Mouse (Mus musculus): ENCODE measurements around the gene Rbfox3. TPM values are rescaled to one million over a fixed set of nuclear protein-coding genes. Genes with fewer than 3 reads are reported as not detected.

Rbfox3 gene
- polyA plus RNA-seq, 1 experiment, result not detected

DNA sequence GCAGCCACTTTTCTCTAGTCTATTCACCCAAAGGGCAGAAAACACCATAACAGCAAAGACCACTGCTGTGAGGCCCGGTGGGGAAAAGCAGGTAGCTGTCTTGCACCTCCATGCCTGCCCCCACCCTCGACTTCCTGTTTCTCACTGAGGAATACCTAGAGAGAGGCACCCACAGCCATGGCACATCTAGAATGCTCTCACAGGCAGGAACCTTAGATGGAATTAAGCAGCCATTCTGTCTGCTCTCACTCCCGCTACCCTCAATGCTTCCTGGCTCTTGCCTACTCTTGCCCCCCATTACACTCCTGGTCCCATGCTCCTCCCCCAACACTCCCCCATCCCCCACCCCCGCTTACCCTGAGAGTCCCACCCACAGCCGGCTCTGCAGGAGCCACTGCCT, 20.9 kb downstream of the Rbfox3 start:
- peaks cover 25% of the 10 kb centered on the region for H3K27me3 ChIP-seq (ENCODE audit: control insufficient read depth, insufficient read depth, insufficient read length)
- no peaks in the 10 kb centered on the region for H3K36me3 ChIP-seq (ENCODE audit: control insufficient read depth, insufficient read depth)
- no peak for TF ChIP-seq MYOG (IDR thresholded peaks at IDR 0.05; ENCODE audit: control insufficient read depth in 1 of 3, insufficient read depth in 1 of 3, insufficient read length in 2 of 3, low read depth in 2 of 3)
- no peak for TF ChIP-seq MYOD1 (IDR thresholded peaks at IDR 0.05; ENCODE audit: control insufficient read depth in 1 of 3, insufficient read length in 2 of 3, low read depth in 2 of 3)
- no peak for TF ChIP-seq POLR2AphosphoS2 (IDR thresholded peaks at IDR 0.05; ENCODE audit: insufficient read length, low read depth)
- TF ChIP-seq TCF12 (IDR thresholded peaks at IDR 0.05; ENCODE audit: insufficient read depth, poor library complexity, severe bottlenecking), result no peak
- no peak for TF ChIP-seq USF1 (IDR thresholded peaks at IDR 0.05; ENCODE audit: low read depth)
- TF ChIP-seq TCF3 (IDR thresholded peaks at IDR 0.05; ENCODE audit: insufficient read length, low read depth), result no peak
- no peak for TF ChIP-seq CEBPB (IDR thresholded peaks at IDR 0.05; ENCODE audit: insufficient read depth, poor library complexity, severe bottlenecking)
- no peak for TF ChIP-seq MAX (IDR thresholded peaks at IDR 0.05; ENCODE audit: low read depth)
- TF ChIP-seq E2F4 (IDR thresholded peaks at IDR 0.05; ENCODE audit: insufficient read depth), result no peak
- no peak for TF ChIP-seq REST (IDR thresholded peaks at IDR 0.05; ENCODE audit: insufficient read depth, insufficient read length)
- TF ChIP-seq SRF (IDR thresholded peaks at IDR 0.05; ENCODE audit: control insufficient read depth, insufficient read length, low read depth), result no peak
- TF ChIP-seq POLR2A (IDR thresholded peaks at IDR 0.05; ENCODE audit: insufficient read length, low read depth), result no peak
- no peak overlapping the region for H3K4me2 ChIP-seq (ENCODE audit: low read depth)
- H3ac ChIP-seq (ENCODE audit: control insufficient read depth, insufficient read length), result no peak overlapping the region
- H3K4me3 ChIP-seq, result no peak overlapping the region
- no peaks in the 10 kb centered on the region for H3K79me2 ChIP-seq (ENCODE audit: control insufficient read depth, insufficient read depth)

DNA sequence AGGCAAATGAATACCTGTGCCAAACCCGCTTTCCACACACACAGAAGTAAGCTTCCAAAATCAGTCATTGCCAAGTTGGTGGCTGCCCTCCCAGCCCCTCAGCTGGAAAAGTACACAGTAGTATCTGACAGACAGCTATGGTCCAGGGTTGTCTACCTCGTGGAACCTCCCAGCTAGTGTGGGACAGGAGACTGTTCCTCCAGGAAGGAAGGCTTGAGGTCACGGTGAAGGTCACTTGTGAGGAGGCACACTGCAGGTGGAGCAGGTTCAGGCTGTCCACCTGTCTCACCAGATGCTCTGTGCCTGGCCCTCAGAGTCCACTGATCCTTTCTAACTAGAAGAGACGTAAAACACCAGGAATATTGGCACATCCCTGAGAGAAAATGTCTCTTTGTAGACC, 21.9 kb downstream of the Rbfox3 start:
- TF ChIP-seq CEBPB (IDR thresholded peaks at IDR 0.05; ENCODE audit: insufficient read depth, poor library complexity, severe bottlenecking) (no peak), SRF (IDR thresholded peaks at IDR 0.05; ENCODE audit: control insufficient read depth, insufficient read length, low read depth) (no peak), E2F4 (IDR thresholded peaks at IDR 0.05; ENCODE audit: insufficient read depth) (no peak), MYOG (IDR thresholded peaks at IDR 0.05; ENCODE audit: control insufficient read depth in 1 of 3, insufficient read depth in 1 of 3, insufficient read length in 2 of 3, low read depth in 2 of 3) (no peak), MAX (IDR thresholded peaks at IDR 0.05; ENCODE audit: low read depth) (no peak), TCF3 (IDR thresholded peaks at IDR 0.05; ENCODE audit: insufficient read length, low read depth) (no peak), TCF12 (IDR thresholded peaks at IDR 0.05; ENCODE audit: insufficient read depth, poor library complexity, severe bottlenecking) (no peak), POLR2A (IDR thresholded peaks at IDR 0.05; ENCODE audit: insufficient read length, low read depth) (no peak), USF1 (IDR thresholded peaks at IDR 0.05; ENCODE audit: low read depth) (no peak), MYOD1 (IDR thresholded peaks at IDR 0.05; ENCODE audit: control insufficient read depth in 1 of 3, insufficient read length in 2 of 3, low read depth in 2 of 3) (no peak)
- Histone ChIP-seq H3K4me3 (no peak overlapping the region), H3K79me2 (ENCODE audit: control insufficient read depth, insufficient read depth) (no peaks in the 10 kb centered on the region), H3K27me3 (ENCODE audit: control insufficient read depth, insufficient read depth, insufficient read length) (peaks cover 20% of the 10 kb centered on the region), H3K36me3 (ENCODE audit: control insufficient read depth, insufficient read depth) (no peaks in the 10 kb centered on the region), H3K4me2 (ENCODE audit: low read depth) (no peak overlapping the region), H3ac (ENCODE audit: control insufficient read depth, insufficient read length) (no peak overlapping the region)

GRCm38 (mm10) chr11:118888426-118888825, 23.0 kb downstream of the Rbfox3 start:
- H3ac ChIP-seq (ENCODE audit: control insufficient read depth, insufficient read length), result no peak overlapping the region
- no peak overlapping the region for H3K4me2 ChIP-seq (ENCODE audit: low read depth)
- H3K4me3 ChIP-seq, result no peak overlapping the region
- no peaks in the 10 kb centered on the region for H3K36me3 ChIP-seq (ENCODE audit: control insufficient read depth, insufficient read depth)
- no peaks in the 10 kb centered on the region for H3K79me2 ChIP-seq (ENCODE audit: control insufficient read depth, insufficient read depth)
- peaks cover 29% of the 10 kb centered on the region for H3K27me3 ChIP-seq (ENCODE audit: control insufficient read depth, insufficient read depth, insufficient read length)
- no peak for TF ChIP-seq USF1 (IDR thresholded peaks at IDR 0.05; ENCODE audit: low read depth)
- TF ChIP-seq TCF12 (IDR thresholded peaks at IDR 0.05; ENCODE audit: insufficient read depth, poor library complexity, severe bottlenecking), result no peak
- no peak for TF ChIP-seq MYOG (IDR thresholded peaks at IDR 0.05; ENCODE audit: control insufficient read depth in 1 of 3, insufficient read depth in 1 of 3, insufficient read length in 2 of 3, low read depth in 2 of 3)

DNA sequence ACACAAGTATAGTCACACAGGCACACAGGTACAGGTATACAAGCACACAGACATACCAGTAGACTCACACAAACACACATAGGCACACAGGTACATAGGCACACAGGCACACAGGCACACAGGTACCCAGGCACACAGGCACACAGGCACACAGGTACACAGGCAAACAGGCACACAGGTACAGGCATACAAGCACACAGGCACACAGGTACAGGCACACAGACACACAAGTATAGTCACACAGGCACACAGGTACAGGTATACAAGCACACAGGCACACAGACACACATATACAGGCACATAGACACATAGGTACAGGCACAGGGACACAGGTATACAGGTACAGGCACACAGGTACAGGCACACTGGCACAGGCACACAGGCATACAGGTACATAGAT, 24.2 kb downstream of the Rbfox3 start:
- TF ChIP-seq REST (IDR thresholded peaks at IDR 0.05; ENCODE audit: insufficient read depth, insufficient read length), result no peak
- TF ChIP-seq TCF12 (IDR thresholded peaks at IDR 0.05; ENCODE audit: insufficient read depth, poor library complexity, severe bottlenecking), result no peak
- no peak for TF ChIP-seq CEBPB (IDR thresholded peaks at IDR 0.05; ENCODE audit: insufficient read depth, poor library complexity, severe bottlenecking)
- TF ChIP-seq USF1 (IDR thresholded peaks at IDR 0.05; ENCODE audit: low read depth), result no peak
- TF ChIP-seq MYOG (IDR thresholded peaks at IDR 0.05; ENCODE audit: control insufficient read depth in 1 of 3, insufficient read depth in 1 of 3, insufficient read length in 2 of 3, low read depth in 2 of 3), result no peak
- TF ChIP-seq MAX (IDR thresholded peaks at IDR 0.05; ENCODE audit: low read depth), result no peak
- TF ChIP-seq TCF3 (IDR thresholded peaks at IDR 0.05; ENCODE audit: insufficient read length, low read depth), result no peak
- no peak for TF ChIP-seq E2F4 (IDR thresholded peaks at IDR 0.05; ENCODE audit: insufficient read depth)
- H3K4me2 ChIP-seq (ENCODE audit: low read depth), result no peak overlapping the region
- no peaks in the 10 kb centered on the region for H3K36me3 ChIP-seq (ENCODE audit: control insufficient read depth, insufficient read depth)
- H3ac ChIP-seq (ENCODE audit: control insufficient read depth, insufficient read length), result no peak overlapping the region
- no peaks in the 10 kb centered on the region for H3K79me2 ChIP-seq (ENCODE audit: control insufficient read depth, insufficient read depth)
- H3K4me3 ChIP-seq, result no peak overlapping the region
- H3K27me3 ChIP-seq (ENCODE audit: control insufficient read depth, insufficient read depth, insufficient read length), result peaks cover 40% of the 10 kb centered on the region

GRCm38 (mm10) chr11:118886269-118886965, 25.0 kb downstream of the Rbfox3 start:
- Histone ChIP-seq H3K79me2 (ENCODE audit: control insufficient read depth, insufficient read depth) (no peaks in the 10 kb centered on the region), H3ac (ENCODE audit: control insufficient read depth, insufficient read length) (no peak overlapping the region), H3K36me3 (ENCODE audit: control insufficient read depth, insufficient read depth) (no peaks in the 10 kb centered on the region), H3K27me3 (ENCODE audit: control insufficient read depth, insufficient read depth, insufficient read length) (peaks cover 41% of the 10 kb centered on the region), H3K4me3 (no peak overlapping the region), H3K4me2 (ENCODE audit: low read depth) (no peak overlapping the region)
- TF ChIP-seq POLR2A (IDR thresholded peaks at IDR 0.05; ENCODE audit: insufficient read length, low read depth) (no peak), MYOG (IDR thresholded peaks at IDR 0.05; ENCODE audit: control insufficient read depth in 1 of 3, insufficient read depth in 1 of 3, insufficient read length in 2 of 3, low read depth in 2 of 3) (no peak), MAX (IDR thresholded peaks at IDR 0.05; ENCODE audit: low read depth) (no peak), USF1 (IDR thresholded peaks at IDR 0.05; ENCODE audit: low read depth) (no peak), SRF (IDR thresholded peaks at IDR 0.05; ENCODE audit: control insufficient read depth, insufficient read length, low read depth) (no peak), POLR2AphosphoS2 (IDR thresholded peaks at IDR 0.05; ENCODE audit: insufficient read length, low read depth) (no peak), E2F4 (IDR thresholded peaks at IDR 0.05; ENCODE audit: insufficient read depth) (no peak), REST (IDR thresholded peaks at IDR 0.05; ENCODE audit: insufficient read depth, insufficient read length) (no peak), TCF3 (IDR thresholded peaks at IDR 0.05; ENCODE audit: insufficient read length, low read depth) (no peak), TCF12 (IDR thresholded peaks at IDR 0.05; ENCODE audit: insufficient read depth, poor library complexity, severe bottlenecking) (no peak), CEBPB (IDR thresholded peaks at IDR 0.05; ENCODE audit: insufficient read depth, poor library complexity, severe bottlenecking) (no peak), MYOD1 (IDR thresholded peaks at IDR 0.05; ENCODE audit: control insufficient read depth in 1 of 3, insufficient read length in 2 of 3, low read depth in 2 of 3) (no peak)

Measured in myocyte (in vitro differentiated cells).